Mouse (Mus musculus): ENCODE measurements around the gene Me3. TPM values are rescaled to one million over a fixed set of nuclear protein-coding genes. Genes with fewer than 3 reads are reported as not detected.

Me3 gene
- total and polyA plus RNA-seq, 3 experiments: 107 to 140 (median 119) TPM

GRCm38 (mm10) chr7:89700511-89700910, 68.3 kb downstream of the Me3 start:
- H3K79me2 ChIP-seq (replicated peaks; ENCODE audit: control insufficient read depth, insufficient read depth, low read length): no peaks in the 10 kb centered on the region
- H3K27ac ChIP-seq: no peak overlapping the region
- no peaks in the 10 kb centered on the region for H3K27me3 ChIP-seq (ENCODE audit: control insufficient read depth, insufficient read depth, low read length)
- no peaks in the 10 kb centered on the region; the same call in 1 of the 2 replicates for H3K4me1 ChIP-seq (ENCODE audit: control insufficient read depth, insufficient read depth, low read length)
- no peak for DNase-seq
- no peaks in the 10 kb centered on the region; the same call in 1 of the 2 replicates for H3K36me3 ChIP-seq (ENCODE audit: control insufficient read depth, insufficient read depth, low read length)
- WGBS: 88% methylated on average over 1 of the region's 1 CpGs
- H3K9ac ChIP-seq (ENCODE audit: low read depth, low read length): no peak overlapping the region
- intact Hi-C loops (cut with DNase I): no loop called here
- H3K4me3 ChIP-seq: no peak overlapping the region
- TF ChIP-seq POLR2A (IDR thresholded peaks at IDR 0.05; ENCODE audit: insufficient read depth, low read depth, low read length) (no peak), EP300 (IDR thresholded peaks at IDR 0.05; ENCODE audit: insufficient read depth, low read depth, low read length) (no peak), CTCF (IDR thresholded peaks at IDR 0.05) (no peak)

GRCm38 (mm10) chr7:89710776-89711175, 78.6 kb downstream of the Me3 start:
- Histone ChIP-seq H3K9ac (ENCODE audit: low read depth, low read length) (no peak overlapping the region), H3K27ac (no peak overlapping the region), H3K4me3 (no peak overlapping the region), H3K27me3 (ENCODE audit: control insufficient read depth, insufficient read depth, low read length) (no peaks in the 10 kb centered on the region), H3K36me3 (ENCODE audit: control insufficient read depth, insufficient read depth, low read length) (no peaks in the 10 kb centered on the region), H3K79me2 (replicated peaks; ENCODE audit: control insufficient read depth, insufficient read depth, low read length) (no peaks in the 10 kb centered on the region; the same call in 1 of the 2 replicates), H3K4me1 (ENCODE audit: control insufficient read depth, insufficient read depth, low read length) (no peaks in the 10 kb centered on the region)
- DNase-seq: no peak
- no peak for TF ChIP-seq POLR2A (IDR thresholded peaks at IDR 0.05; ENCODE audit: insufficient read depth, low read depth, low read length)
- TF ChIP-seq CTCF (IDR thresholded peaks at IDR 0.05): no peak
- no peak for TF ChIP-seq EP300 (IDR thresholded peaks at IDR 0.05; ENCODE audit: insufficient read depth, low read depth, low read length)
- intact Hi-C loops (cut with DNase I): loop anchor here (5.0 kb wide), 1 partner anchor 62 kb away; no protein-coding TSS in a partner anchor
- WGBS: 38% methylated on average over 2 of the region's 2 CpGs

GRCm38 (mm10) chr7:89713059-89713458, 80.9 kb downstream of the Me3 start:
- no peaks in the 10 kb centered on the region; the same call in 1 of the 2 replicates for H3K36me3 ChIP-seq (ENCODE audit: control insufficient read depth, insufficient read depth, low read length)
- no peaks in the 10 kb centered on the region; the same call in 1 of the 2 replicates for H3K79me2 ChIP-seq (replicated peaks; ENCODE audit: control insufficient read depth, insufficient read depth, low read length)
- no peak overlapping the region for H3K9ac ChIP-seq (ENCODE audit: low read depth, low read length)
- H3K4me1 ChIP-seq (ENCODE audit: control insufficient read depth, insufficient read depth, low read length): no peaks in the 10 kb centered on the region
- no peak for DNase-seq
- no peaks in the 10 kb centered on the region for H3K27me3 ChIP-seq (ENCODE audit: control insufficient read depth, insufficient read depth, low read length)
- no peak overlapping the region for H3K4me3 ChIP-seq
- intact Hi-C loops (cut with DNase I): loop anchor here (5.0 kb wide), 1 partner anchor 59 kb away; no protein-coding TSS in a partner anchor
- TF ChIP-seq CTCF (IDR thresholded peaks at IDR 0.05) (no peak), POLR2A (IDR thresholded peaks at IDR 0.05; ENCODE audit: insufficient read depth, low read depth, low read length) (no peak)
- H3K27ac ChIP-seq: no peak overlapping the region

- Histone ChIP-seq H3K9ac (ENCODE audit: low read depth, low read length) (no peak overlapping the region), H3K27me3 (ENCODE audit: control insufficient read depth, insufficient read depth, low read length) (no peaks in the 10 kb centered on the region), H3K36me3 (ENCODE audit: control insufficient read depth, insufficient read depth, low read length) (no peaks in the 10 kb centered on the region; the same call in 1 of the 2 replicates), H3K79me2 (replicated peaks; ENCODE audit: control insufficient read depth, insufficient read depth, low read length) (no peaks in the 10 kb centered on the region), H3K4me3 (no peak overlapping the region), H3K27ac (no peak overlapping the region), H3K4me1 (ENCODE audit: control insufficient read depth, insufficient read depth, low read length) (no peaks in the 10 kb centered on the region)
- WGBS: 88% methylated on average over 3 of the region's 3 CpGs
- intact Hi-C loops (cut with DNase I): no loop called here
- TF ChIP-seq CTCF (IDR thresholded peaks at IDR 0.05): no peak
- no peak for TF ChIP-seq EP300 (IDR thresholded peaks at IDR 0.05; ENCODE audit: insufficient read depth, low read depth, low read length)
- TF ChIP-seq POLR2A (IDR thresholded peaks at IDR 0.05; ENCODE audit: insufficient read depth, low read depth, low read length): no peak
- no peak for DNase-seq
Observed at GRCm38 (mm10) chr7:89716226-89716625, 84.0 kb downstream of the Me3 start.

- H3K27me3 ChIP-seq (ENCODE audit: control insufficient read depth, insufficient read depth, low read length): no peaks in the 10 kb centered on the region
- H3K9ac ChIP-seq (ENCODE audit: low read depth, low read length): no peak overlapping the region
- intact Hi-C loops (cut with DNase I): no loop called here
- H3K4me1 ChIP-seq (ENCODE audit: control insufficient read depth, insufficient read depth, low read length): no peaks in the 10 kb centered on the region
- H3K79me2 ChIP-seq (replicated peaks; ENCODE audit: control insufficient read depth, insufficient read depth, low read length): no peaks in the 10 kb centered on the region
- no peak for TF ChIP-seq POLR2A (IDR thresholded peaks at IDR 0.05; ENCODE audit: insufficient read depth, low read depth, low read length)
- no peak for TF ChIP-seq EP300 (IDR thresholded peaks at IDR 0.05; ENCODE audit: insufficient read depth, low read depth, low read length)
- no peak for TF ChIP-seq CTCF (IDR thresholded peaks at IDR 0.05)
- H3K36me3 ChIP-seq (ENCODE audit: control insufficient read depth, insufficient read depth, low read length): no peaks in the 10 kb centered on the region; the same call in 1 of the 2 replicates
- WGBS: 53% methylated on average over 2 of the region's 2 CpGs
- DNase-seq: no peak
- H3K4me3 ChIP-seq: no peak overlapping the region
- no peak overlapping the region for H3K27ac ChIP-seq
Observed at GRCm38 (mm10) chr7:89717521-89717920, 85.3 kb downstream of the Me3 start.

GRCm38 (mm10) chr7:89718264-89718663, 86.1 kb downstream of the Me3 start:
- 89% methylated on average over 2 of the region's 2 CpGs for WGBS
- intact Hi-C loops (cut with DNase I): no loop called here
- Histone ChIP-seq H3K4me1 (ENCODE audit: control insufficient read depth, insufficient read depth, low read length) (no peaks in the 10 kb centered on the region), H3K4me3 (no peak overlapping the region), H3K27ac (no peak overlapping the region), H3K27me3 (ENCODE audit: control insufficient read depth, insufficient read depth, low read length) (no peaks in the 10 kb centered on the region), H3K79me2 (replicated peaks; ENCODE audit: control insufficient read depth, insufficient read depth, low read length) (no peaks in the 10 kb centered on the region), H3K36me3 (ENCODE audit: control insufficient read depth, insufficient read depth, low read length) (no peaks in the 10 kb centered on the region; the same call in 1 of the 2 replicates), H3K9ac (ENCODE audit: low read depth, low read length) (no peak overlapping the region)
- no peak for DNase-seq
- no peak for TF ChIP-seq EP300 (IDR thresholded peaks at IDR 0.05; ENCODE audit: insufficient read depth, low read depth, low read length)
- no peak for TF ChIP-seq POLR2A (IDR thresholded peaks at IDR 0.05; ENCODE audit: insufficient read depth, low read depth, low read length)
- TF ChIP-seq CTCF (IDR thresholded peaks at IDR 0.05): no peak
